In the genomic region with DNA sequence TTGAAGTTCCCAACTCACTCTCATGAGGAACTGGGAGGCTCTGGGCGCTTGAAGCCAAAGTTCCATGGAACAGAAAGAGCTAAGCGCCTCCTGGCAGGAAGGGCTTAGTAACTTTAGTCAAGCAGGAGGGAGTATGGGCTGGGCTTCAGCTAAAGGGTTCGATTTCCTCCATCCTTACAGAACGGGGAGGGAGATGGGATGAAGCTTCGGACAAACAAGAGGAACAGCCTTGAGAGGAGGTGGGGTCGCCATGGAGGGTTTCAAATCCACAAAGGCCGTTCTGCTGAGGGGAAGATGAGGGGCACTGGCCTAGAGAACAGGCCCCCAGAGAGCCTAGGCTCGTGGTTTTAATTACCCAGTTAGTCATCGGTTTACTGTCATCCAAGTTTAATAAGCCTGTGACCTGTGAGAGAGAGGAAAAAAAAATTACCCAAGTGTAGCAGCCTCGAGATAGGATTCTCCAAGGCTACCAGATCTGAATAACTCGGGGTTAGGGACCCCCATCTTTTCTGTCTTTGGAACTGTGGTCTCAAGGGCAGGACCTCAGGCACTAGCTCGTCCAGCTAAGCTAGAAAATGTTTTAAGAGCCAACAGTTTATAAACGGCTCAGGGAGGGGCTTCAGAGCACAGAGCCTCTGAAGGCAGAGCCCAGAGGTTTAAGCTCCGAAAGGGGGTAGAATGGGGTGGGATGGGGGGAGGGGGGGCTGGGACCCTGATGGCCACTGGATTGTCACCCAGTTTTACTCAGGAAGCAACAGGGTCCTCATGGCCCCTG, we compare ENCODE assay signal across 9 mouse cellular contexts.
DNase-seq lines count a peak whose midpoint lies in the region; ATAC-seq lines count a peak whose summit lies in the region.
"Had no signal": no experiment of that assay in that cellular context is flagged by ENCODE, and none has a peak within 500 bp of the region (broad histone marks: within the 10 kb centered on the region; RNA-seq: fewer than 3 reads in every experiment).

No protein-coding gene starts in this region.

- H3K4me1 ChIP-seq in neural tube, embryonic 13.5 days (replicated peaks): peaks cover 29% of the 10 kb centered on the region
- peaks cover 24% of the 10 kb centered on the region for H3K4me1 ChIP-seq in neural tube, embryonic 15.5 days
- peaks cover 45% of the 10 kb centered on the region for H3K4me1 ChIP-seq in embryonic facial prominence, embryonic 14.5 days (ENCODE audit: control insufficient read depth, insufficient read depth, low read length)
- peaks cover 27% of the 10 kb centered on the region for H3K4me1 ChIP-seq in stomach, embryonic 14.5 days (ENCODE audit: control insufficient read depth, insufficient read depth, low read length)

- H3K4me3 ChIP-seq in neural tube, embryonic 13.5 days: no peak overlapping the region
- H3K4me3 ChIP-seq in neural tube, embryonic 15.5 days (replicated peaks): no peak overlapping the region
- no peak overlapping the region for H3K4me3 ChIP-seq in embryonic facial prominence, embryonic 14.5 days (ENCODE audit: low read depth, low read length)
- no peak overlapping the region for H3K4me3 ChIP-seq in stomach, embryonic 14.5 days (ENCODE audit: low read depth, low read length)
- H3K4me3 ChIP-seq: neural tube, embryonic 12.5 days had no signal

- no peak for ATAC-seq in neural tube, embryonic 13.5 days (ENCODE audit: low read depth)
- no peak for ATAC-seq in neural tube, embryonic 15.5 days (ENCODE audit: low FRiP score)
- ATAC-seq in embryonic facial prominence, embryonic 14.5 days (ENCODE audit: low read depth): peak; percentile 51
- peak; percentile 7; the same call in 1 of the 2 replicates for ATAC-seq in stomach, embryonic 14.5 days (ENCODE audit: insufficient number of reproducible peaks, insufficient read depth, low FRiP score, low read depth)
- ATAC-seq in erythroid progenitor cell, adult 5-6 weeks (replicated peaks; ENCODE audit: low FRiP score, poor library complexity, severe bottlenecking): no peak

- 46% methylated on average over 14 of the region's 14 CpGs for WGBS in neural tube, embryonic 13.5 days
- 49% methylated on average over 14 of the region's 14 CpGs for WGBS in neural tube, embryonic 15.5 days
- 13% methylated on average over 14 of the region's 14 CpGs for WGBS in embryonic facial prominence, embryonic 14.5 days
- WGBS in stomach, embryonic 14.5 days: 30% methylated on average over 14 of the region's 14 CpGs

- H3K36me3 ChIP-seq in neural tube, embryonic 13.5 days: no peaks in the 10 kb centered on the region
- H3K36me3 ChIP-seq in neural tube, embryonic 15.5 days: no peaks in the 10 kb centered on the region
- H3K36me3 ChIP-seq in embryonic facial prominence, embryonic 14.5 days (ENCODE audit: control insufficient read depth, insufficient read depth, low read length): no peaks in the 10 kb centered on the region
- no peaks in the 10 kb centered on the region for H3K36me3 ChIP-seq in stomach, embryonic 14.5 days (ENCODE audit: control insufficient read depth, insufficient read depth, low read length)
- H3K36me3 ChIP-seq: neural tube, embryonic 12.5 days had no signal

- DNase-seq in embryonic facial prominence, embryonic 14.5 days (ENCODE audit: low spot score): peak; percentile 87
- DNase-seq in heart, postnatal 14 days: peak; percentile 43 to 45
- DNase-seq in left cerebral cortex, adult 8-10 months (ENCODE audit: low spot score in 2 of 2): no peak
- DNase-seq in cerebellum, postnatal 4 days (ENCODE audit: low spot score in 2 of 2): no peak

- intact Hi-C loops in heart, postnatal 14 days (cut with DNase I): no loop called here

- no peak overlapping the region for H3K4me2 ChIP-seq in neural tube, embryonic 13.5 days
- H3K4me2 ChIP-seq in neural tube, embryonic 15.5 days: no peak overlapping the region
- peak overlapping the region; percentile 29 for H3K4me2 ChIP-seq in embryonic facial prominence, embryonic 14.5 days (ENCODE audit: low read depth, low read length)
- no peak overlapping the region for H3K4me2 ChIP-seq in stomach, embryonic 14.5 days (replicated peaks; ENCODE audit: low read depth, low read length)
- H3K4me2 ChIP-seq: neural tube, embryonic 12.5 days had no signal

- peak overlapping the region; percentile 26; the same call in 1 of the 2 replicates for H3K9ac ChIP-seq in neural tube, embryonic 13.5 days
- no peak overlapping the region for H3K9ac ChIP-seq in neural tube, embryonic 15.5 days (replicated peaks)
- peak overlapping the region; percentile 35 for H3K9ac ChIP-seq in embryonic facial prominence, embryonic 14.5 days (ENCODE audit: low read depth, low read length)
- no peak overlapping the region for H3K9ac ChIP-seq in stomach, embryonic 14.5 days (replicated peaks; ENCODE audit: low read depth, low read length)
- H3K9ac ChIP-seq: neural tube, embryonic 12.5 days had no signal

- H3K9me3 ChIP-seq in neural tube, embryonic 13.5 days: no peaks in the 10 kb centered on the region
- H3K9me3 ChIP-seq in neural tube, embryonic 15.5 days (replicated peaks): no peaks in the 10 kb centered on the region
- H3K9me3 ChIP-seq in embryonic facial prominence, embryonic 14.5 days (ENCODE audit: control insufficient read depth, low read length): no peaks in the 10 kb centered on the region
- H3K9me3 ChIP-seq in stomach, embryonic 14.5 days (ENCODE audit: control insufficient read depth, low read depth, low read length): 0 out of 2 replicates have a peak, but pooled peaks cover 3% of the 10 kb centered on the region
- H3K9me3 ChIP-seq: neural tube, embryonic 12.5 days had no signal

- peak overlapping the region; percentile 28; the same call in 1 of the 2 replicates for H3K27ac ChIP-seq in neural tube, embryonic 13.5 days (replicated peaks)
- no peak overlapping the region; the same call in 1 of the 2 replicates for H3K27ac ChIP-seq in neural tube, embryonic 15.5 days (replicated peaks)
- H3K27ac ChIP-seq in embryonic facial prominence, embryonic 14.5 days (replicated peaks; ENCODE audit: low read depth, low read length): peak overlapping the region; percentile 82
- peak overlapping the region; percentile 29; the same call in 1 of the 2 replicates for H3K27ac ChIP-seq in stomach, embryonic 14.5 days (ENCODE audit: low read length)
- H3K27ac ChIP-seq: neural tube, embryonic 12.5 days had no signal

- H3K27me3 ChIP-seq in neural tube, embryonic 13.5 days: no peaks in the 10 kb centered on the region
- H3K27me3 ChIP-seq in neural tube, embryonic 15.5 days (replicated peaks): no peaks in the 10 kb centered on the region
- no peaks in the 10 kb centered on the region for H3K27me3 ChIP-seq in embryonic facial prominence, embryonic 14.5 days (replicated peaks; ENCODE audit: control insufficient read depth, insufficient read depth, low read length)
- H3K27me3 ChIP-seq in stomach, embryonic 14.5 days (ENCODE audit: control insufficient read depth, insufficient read depth, low read length): no peaks in the 10 kb centered on the region
- H3K27me3 ChIP-seq: neural tube, embryonic 12.5 days had no signal

Comparison
In these comparisons a context has a peak if more than half of its experiments do, and no peak if none do; other contexts are left out.
1. H3K9ac ChIP-seq: peak in neural tube, embryonic 13.5 days (single experiment) and embryonic facial prominence, embryonic 14.5 days (single experiment); none in neural tube, embryonic 15.5 days (single experiment) and stomach, embryonic 14.5 days (single experiment).
2. ATAC-seq: peak in embryonic facial prominence, embryonic 14.5 days (single experiment) and stomach, embryonic 14.5 days (single experiment); none in neural tube, embryonic 13.5 days (single experiment), neural tube, embryonic 15.5 days (single experiment) and erythroid progenitor cell, adult 5-6 weeks (single experiment).
3. DNase-seq: peak in embryonic facial prominence, embryonic 14.5 days (single experiment) and heart, postnatal 14 days (2 of 2); none in left cerebral cortex, adult 8-10 months (0 of 2) and cerebellum, postnatal 4 days (0 of 2).